Mouse (Mus musculus) neural tube, embryonic 12.5 days (tissue): Measurements from ENCODE around the gene Cplx1. TPM values are rescaled to one million over a fixed set of nuclear protein-coding genes. Genes with fewer than 3 reads are reported as not detected.

Experiments used
- ATAC-seq: fragments of 200-750 bp; cut with Nextera tagmentation; 2 replicates; pipeline ENCODE4 v1.8.0; 2017; ENCODE audit warnings: low read depth, mild to moderate bottlenecking, moderate TSS enrichment, moderate library complexity; ENCODE audit not compliant: low FRiP score
- H3K27ac ChIP-seq: fragments of 300-500 bp; sonication (generic); 2 replicates; pipeline ENCODE4 v1.5.1; 2016
- H3K27me3 ChIP-seq: fragments of 300-500 bp; sonication (generic); replicated peaks from 2 replicates; pipeline ENCODE4 v1.6.1; 2016; ENCODE audit warnings: mild to moderate bottlenecking
- H3K36me3 ChIP-seq: fragments of 300-500 bp; sonication (generic); 2 replicates; pipeline ENCODE4 v1.6.1; 2016; ENCODE audit warnings: mild to moderate bottlenecking
- H3K4me1 ChIP-seq: fragments of 300-500 bp; sonication (generic); 2 replicates; pipeline ENCODE4 v1.6.1; 2016
- H3K4me2 ChIP-seq: fragments of 300-500 bp; sonication (generic); replicated peaks from 2 replicates; pipeline ENCODE4 v1.6.1; 2016; ENCODE audit warnings: mild to moderate bottlenecking
- H3K4me3 ChIP-seq: fragments of 300-500 bp; sonication (generic); 2 replicates; pipeline ENCODE4 v1.5.1; 2016
- H3K9ac ChIP-seq: fragments of 300-500 bp; sonication (generic); 2 replicates; pipeline ENCODE4 v1.6.1; 2016; ENCODE audit warnings: mild to moderate bottlenecking
- H3K9me3 ChIP-seq: fragments of 300-500 bp; sonication (generic); 2 replicates; pipeline ENCODE4 v1.6.1; 2016; ENCODE audit warnings: mild to moderate bottlenecking
- WGBS: fragments of 180-500 bp; shearing (Covaris S2); methylation state at CpG from one replicate; pipeline ENCODE4 v1.1.7; 2016; 5-methylcytosine and 5-hydroxymethylcytosine counted together
- polyA plus RNA-seq: library from polyadenylated mRNA; unstranded; fragments of >200 nt; fragmentation: Nextera tagmentation; extraction: Ambion mirVana; gene quantifications from 2 replicates; pipeline ENCODE4 v1.2.1, GENCODE M21; 2016

Gene Cplx1
- 37.4 and 41.3 TPM in 2 replicates for polyA plus RNA-seq

GRCm38 (mm10) chr5:108549489-108550206 is at the start of gene Cplx1:
Gene Cplx1, minus strand, starts transcription at chr5:108550024.
- no peaks in the 10 kb centered on the region for H3K9me3 ChIP-seq
- peak within 1 kb of the TSS; percentile 57 for H3K9ac ChIP-seq
- peaks cover 9% of the 10 kb centered on the region for H3K4me1 ChIP-seq
- WGBS = under 1% methylated on average over 56 of the region's 56 CpGs
- no peaks in the 10 kb centered on the region for H3K36me3 ChIP-seq
- peak within 1 kb of the TSS; percentile 73 for H3K4me2 ChIP-seq
- peak; percentile 90 for ATAC-seq
- peaks cover 35% of the 10 kb centered on the region for H3K27me3 ChIP-seq
- H3K4me3 ChIP-seq = peak within 1 kb of the TSS; percentile 41
- no peak within 1 kb of the TSS for H3K27ac ChIP-seq

GRCm38 (mm10) chr5:108581361-108581891 is 31.6 kb upstream of the Cplx1 start:
- WGBS = 88% methylated on average over 3 of the region's 3 CpGs
- Histone ChIP-seq H3K4me3 (no peak overlapping the region), H3K9ac (no peak overlapping the region), H3K27ac (no peak overlapping the region), H3K4me1 (no peaks in the 10 kb centered on the region), H3K36me3 (peaks cover 70% of the 10 kb centered on the region), H3K27me3 (no peaks in the 10 kb centered on the region), H3K9me3 (no peaks in the 10 kb centered on the region), H3K4me2 (no peak overlapping the region)
- ATAC-seq = no peak

- Histone ChIP-seq H3K4me1 (no peaks in the 10 kb centered on the region), H3K9ac (no peak overlapping the region), H3K27me3 (no peaks in the 10 kb centered on the region), H3K36me3 (peaks cover 84% of the 10 kb centered on the region), H3K9me3 (no peaks in the 10 kb centered on the region), H3K27ac (no peak overlapping the region), H3K4me2 (no peak overlapping the region), H3K4me3 (no peak overlapping the region)
- ATAC-seq = no peak
- WGBS = 95% methylated on average over 6 of the region's 6 CpGs
These were observed 23.2 kb upstream of the Cplx1 start for GRCm38 (mm10) chr5:108573054-108573453.

GRCm38 (mm10) chr5:108570991-108571390 is 21.2 kb upstream of the Cplx1 start:
- no peaks in the 10 kb centered on the region for H3K9me3 ChIP-seq
- ATAC-seq = no peak
- H3K4me2 ChIP-seq = no peak overlapping the region
- H3K4me1 ChIP-seq = no peaks in the 10 kb centered on the region
- no peak overlapping the region for H3K27ac ChIP-seq
- peaks cover 82% of the 10 kb centered on the region for H3K36me3 ChIP-seq
- no peak overlapping the region for H3K4me3 ChIP-seq
- 89% methylated on average over 1 of the region's 1 CpGs for WGBS
- H3K27me3 ChIP-seq = no peaks in the 10 kb centered on the region
- no peak overlapping the region for H3K9ac ChIP-seq

- Histone ChIP-seq H3K27ac (no peak overlapping the region), H3K27me3 (no peaks in the 10 kb centered on the region), H3K36me3 (peaks cover 55% of the 10 kb centered on the region), H3K9me3 (no peaks in the 10 kb centered on the region), H3K9ac (no peak overlapping the region), H3K4me3 (no peak overlapping the region), H3K4me1 (no peaks in the 10 kb centered on the region), H3K4me2 (no peak overlapping the region)
- ATAC-seq = no peak
- WGBS = 95% methylated on average over 2 of the region's 2 CpGs
These were observed 17.3 kb upstream of the Cplx1 start for GRCm38 (mm10) chr5:108567104-108567503.

GRCm38 (mm10) chr5:108566523-108566922 is 16.7 kb upstream of the Cplx1 start:
- 94% methylated on average over 4 of the region's 4 CpGs for WGBS
- Histone ChIP-seq H3K27ac (no peak overlapping the region), H3K9ac (no peak overlapping the region), H3K4me3 (no peak overlapping the region), H3K4me2 (no peak overlapping the region), H3K36me3 (peaks cover 49% of the 10 kb centered on the region), H3K27me3 (no peaks in the 10 kb centered on the region), H3K4me1 (no peaks in the 10 kb centered on the region), H3K9me3 (no peaks in the 10 kb centered on the region)
- no peak for ATAC-seq

GRCm38 (mm10) chr5:108565381-108565780 is 15.6 kb upstream of the Cplx1 start:
- no peak for ATAC-seq
- Histone ChIP-seq H3K4me2 (no peak overlapping the region), H3K27me3 (no peaks in the 10 kb centered on the region), H3K4me3 (no peak overlapping the region), H3K36me3 (peaks cover 38% of the 10 kb centered on the region), H3K27ac (no peak overlapping the region), H3K4me1 (no peaks in the 10 kb centered on the region), H3K9ac (no peak overlapping the region), H3K9me3 (no peaks in the 10 kb centered on the region)
- WGBS = 86% methylated on average over 2 of the region's 2 CpGs

GRCm38 (mm10) chr5:108564346-108564745 is 14.5 kb upstream of the Cplx1 start:
- no peak for ATAC-seq
- H3K4me2 ChIP-seq = no peak overlapping the region
- no peak overlapping the region for H3K9ac ChIP-seq
- H3K9me3 ChIP-seq = no peaks in the 10 kb centered on the region
- H3K27me3 ChIP-seq = no peaks in the 10 kb centered on the region
- WGBS = 94% methylated on average over 3 of the region's 3 CpGs
- no peak overlapping the region for H3K4me3 ChIP-seq
- peaks cover 28% of the 10 kb centered on the region for H3K36me3 ChIP-seq
- no peak overlapping the region for H3K27ac ChIP-seq
- no peaks in the 10 kb centered on the region for H3K4me1 ChIP-seq

- no peak overlapping the region for H3K4me3 ChIP-seq
- H3K36me3 ChIP-seq = peaks cover 9% of the 10 kb centered on the region
- H3K27ac ChIP-seq = no peak overlapping the region
- no peak overlapping the region for H3K4me2 ChIP-seq
- no peaks in the 10 kb centered on the region for H3K4me1 ChIP-seq
- H3K9me3 ChIP-seq = no peaks in the 10 kb centered on the region
- 83% methylated on average over 2 of the region's 2 CpGs for WGBS
- no peaks in the 10 kb centered on the region for H3K27me3 ChIP-seq
- no peak overlapping the region for H3K9ac ChIP-seq
- no peak for ATAC-seq
These were observed 12.7 kb upstream of the Cplx1 start for GRCm38 (mm10) chr5:108562483-108562882.

GRCm38 (mm10) chr5:108556986-108557385 is 7.2 kb upstream of the Cplx1 start:
- H3K27ac ChIP-seq = no peak overlapping the region
- H3K4me1 ChIP-seq = no peaks in the 10 kb centered on the region
- no peaks in the 10 kb centered on the region for H3K9me3 ChIP-seq
- H3K4me2 ChIP-seq = no peak overlapping the region
- H3K4me3 ChIP-seq = no peak overlapping the region
- H3K9ac ChIP-seq = no peak overlapping the region
- H3K27me3 ChIP-seq = no peaks in the 10 kb centered on the region
- ATAC-seq = no peak
- no peaks in the 10 kb centered on the region for H3K36me3 ChIP-seq
- 74% methylated on average over 4 of the region's 4 CpGs for WGBS

GRCm38 (mm10) chr5:108554041-108554440 is 4.2 kb upstream of the Cplx1 start:
- no peaks in the 10 kb centered on the region for H3K9me3 ChIP-seq
- H3K27me3 ChIP-seq = peaks cover 22% of the 10 kb centered on the region
- H3K27ac ChIP-seq = no peak overlapping the region
- H3K36me3 ChIP-seq = no peaks in the 10 kb centered on the region
- H3K9ac ChIP-seq = no peak overlapping the region
- H3K4me2 ChIP-seq = no peak overlapping the region
- WGBS = 81% methylated on average over 1 of the region's 1 CpGs
- ATAC-seq = no peak
- no peak overlapping the region for H3K4me3 ChIP-seq
- peaks cover 9% of the 10 kb centered on the region for H3K4me1 ChIP-seq

GRCm38 (mm10) chr5:108550207-108550594 is 377 bp upstream of the Cplx1 start:
- H3K4me2 ChIP-seq = peak overlapping the region; percentile 73
- H3K27ac ChIP-seq = no peak overlapping the region
- H3K27me3 ChIP-seq = peaks cover 35% of the 10 kb centered on the region
- no peaks in the 10 kb centered on the region for H3K36me3 ChIP-seq
- peak overlapping the region; percentile 57 for H3K9ac ChIP-seq
- peak overlapping the region; percentile 41 for H3K4me3 ChIP-seq
- no peaks in the 10 kb centered on the region for H3K9me3 ChIP-seq
- H3K4me1 ChIP-seq = peaks cover 9% of the 10 kb centered on the region
- ATAC-seq = peak; percentile 72
- under 1% methylated on average over 16 of the region's 16 CpGs for WGBS

GRCm38 (mm10) chr5:108549137-108549488 is 711 bp downstream of the Cplx1 start:
- peak overlapping the region; percentile 57 for H3K9ac ChIP-seq
- no peak overlapping the region for H3K27ac ChIP-seq
- H3K4me2 ChIP-seq = peak overlapping the region; percentile 73
- H3K27me3 ChIP-seq = peaks cover 35% of the 10 kb centered on the region
- no peaks in the 10 kb centered on the region for H3K9me3 ChIP-seq
- peaks cover 9% of the 10 kb centered on the region for H3K4me1 ChIP-seq
- no peak for ATAC-seq
- no peaks in the 10 kb centered on the region for H3K36me3 ChIP-seq
- WGBS = 17% methylated on average over 7 of the region's 7 CpGs
- peak overlapping the region; percentile 41 for H3K4me3 ChIP-seq
